Mouse (Mus musculus): ENCODE results near the gene Ppp1r3d.

The Ppp1r3d gene

DNA sequence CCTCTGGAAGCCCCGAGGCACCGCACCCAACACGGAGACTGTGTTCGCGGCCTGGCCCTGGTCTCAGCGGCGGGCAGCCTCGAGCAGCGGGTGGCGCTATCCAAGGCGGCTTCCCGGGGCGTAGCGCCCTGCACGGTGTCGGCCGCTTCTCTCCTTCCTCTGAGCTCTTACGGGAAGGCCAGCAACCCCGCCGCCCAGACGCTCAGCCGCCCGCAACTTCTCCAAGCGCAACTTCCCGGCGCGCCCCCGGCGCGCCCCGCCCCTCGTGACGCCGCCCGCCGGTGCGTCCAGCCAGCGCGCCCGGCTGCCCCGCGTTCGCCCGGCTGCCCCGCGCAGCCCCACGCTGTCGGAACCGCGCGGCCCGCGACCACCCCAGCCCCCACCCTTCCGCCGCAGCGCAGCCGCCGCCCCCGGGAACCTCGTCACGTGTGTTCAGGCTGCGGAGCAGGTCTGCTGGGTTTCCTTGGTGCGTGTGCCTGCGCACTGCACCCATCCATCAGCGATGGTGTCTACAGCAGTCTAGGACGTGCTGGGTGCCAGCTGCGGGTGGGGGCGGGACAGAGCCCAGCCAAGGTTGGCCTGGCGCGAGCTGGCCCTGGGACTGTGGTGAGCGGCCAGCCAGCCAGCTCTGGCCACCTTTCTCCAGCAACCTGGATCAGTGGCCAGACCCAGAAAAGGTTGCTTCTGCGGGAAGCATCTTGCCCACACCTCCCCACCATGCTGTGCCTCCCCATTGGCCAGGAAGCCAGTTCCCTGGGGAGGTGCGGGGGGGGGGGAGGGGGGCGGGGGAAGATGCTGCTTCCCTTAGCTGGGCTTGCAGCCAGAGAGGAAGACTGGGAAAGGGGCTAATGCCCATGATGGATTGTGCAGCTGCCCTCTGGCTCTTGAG is at the start of gene Ppp1r3d, which contains the start of gene Fam217b:
Ppp1r3d (minus strand) TSS at position 212 of the 889 bp plus-strand sequence.
Fam217b (plus strand) TSS at position 264 of the 889 bp plus-strand sequence.
- in situ Hi-C loops (cut with MseI, MboI), result no loop called here

DNA sequence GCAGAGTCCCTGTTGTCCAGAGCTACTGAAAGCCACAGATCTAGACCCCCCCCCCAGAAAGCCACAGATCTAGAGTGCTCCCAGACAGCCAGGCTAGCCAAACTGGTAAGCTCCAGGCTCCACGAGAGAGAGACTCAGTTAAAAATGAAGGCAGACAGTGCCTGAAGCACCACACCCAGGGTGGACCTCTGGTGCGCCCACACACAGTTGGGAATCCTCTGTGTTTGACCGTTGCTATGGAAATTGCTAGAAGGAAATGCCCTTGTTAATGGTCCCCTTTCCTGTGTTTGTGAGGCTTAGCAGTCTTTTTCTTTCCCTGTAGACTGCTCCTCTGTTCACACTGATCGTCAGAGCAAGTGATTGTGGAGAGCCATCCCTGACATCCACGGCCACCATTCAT is 46.1 kb upstream of the Ppp1r3d start:
- in situ Hi-C loops (cut with MseI, MboI), result no loop called here

DNA sequence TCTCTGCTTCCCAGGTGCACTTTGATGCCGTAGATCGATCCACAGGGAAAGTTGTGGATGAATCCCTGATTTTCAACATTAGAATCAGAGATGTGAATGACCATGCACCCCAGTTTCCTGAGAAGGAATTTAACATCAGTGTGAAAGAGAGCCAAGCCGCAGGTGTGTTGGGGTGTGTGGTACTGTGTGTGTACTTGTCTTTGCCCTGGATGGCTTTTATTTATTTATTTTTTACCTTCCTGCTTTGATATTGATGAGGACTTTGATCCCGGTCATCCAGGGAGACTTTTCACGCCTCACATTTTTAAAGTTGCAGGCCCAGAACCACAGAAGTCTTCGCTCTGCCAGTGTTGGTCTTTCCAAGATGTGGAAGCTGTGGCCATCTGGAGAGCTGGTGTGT is 43.1 kb upstream of the Ppp1r3d start:
- in situ Hi-C loops (cut with MseI, MboI), result no loop called here

DNA sequence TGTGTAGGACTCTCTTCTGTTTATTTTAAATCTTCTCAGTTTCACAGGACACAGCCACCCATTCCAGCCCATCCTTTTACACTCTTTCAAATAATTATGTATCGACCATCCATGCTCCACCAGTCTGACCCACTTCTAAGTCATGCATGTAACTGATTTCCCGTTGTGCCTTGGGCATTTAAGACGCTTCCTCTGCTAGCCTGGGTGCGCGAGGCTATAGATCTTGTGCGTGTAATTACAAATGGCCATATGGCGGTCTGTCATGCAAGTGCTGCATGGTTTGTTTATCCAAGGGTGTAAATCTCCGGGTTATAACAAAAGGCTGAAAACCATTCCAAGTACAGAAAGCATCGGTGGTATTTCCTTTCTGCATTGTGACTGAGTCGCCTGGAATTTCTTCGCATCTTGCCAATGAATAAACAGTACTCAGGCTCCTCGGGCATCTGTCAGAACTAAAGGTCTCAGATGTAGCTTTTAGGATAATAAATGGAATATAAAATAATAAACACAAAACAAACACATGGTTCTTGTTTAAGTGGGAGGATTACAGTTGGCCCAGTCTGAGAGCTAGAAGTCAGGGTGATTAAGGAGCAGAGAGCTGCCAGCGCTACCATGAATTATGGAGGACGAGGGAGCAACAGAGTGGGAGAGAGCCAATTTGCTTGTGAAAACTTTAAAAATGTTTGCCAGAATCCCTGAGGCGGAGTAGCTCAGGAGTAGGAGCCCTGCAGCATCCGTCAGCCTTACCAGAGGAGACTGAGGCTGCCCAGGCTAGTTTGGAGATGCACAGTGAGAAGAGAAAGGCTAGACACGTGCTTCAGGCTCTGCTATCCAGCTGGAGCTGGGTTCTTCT is 40.6 kb upstream of the Ppp1r3d start:
- in situ Hi-C loops (cut with MseI, MboI), result no loop called here

DNA sequence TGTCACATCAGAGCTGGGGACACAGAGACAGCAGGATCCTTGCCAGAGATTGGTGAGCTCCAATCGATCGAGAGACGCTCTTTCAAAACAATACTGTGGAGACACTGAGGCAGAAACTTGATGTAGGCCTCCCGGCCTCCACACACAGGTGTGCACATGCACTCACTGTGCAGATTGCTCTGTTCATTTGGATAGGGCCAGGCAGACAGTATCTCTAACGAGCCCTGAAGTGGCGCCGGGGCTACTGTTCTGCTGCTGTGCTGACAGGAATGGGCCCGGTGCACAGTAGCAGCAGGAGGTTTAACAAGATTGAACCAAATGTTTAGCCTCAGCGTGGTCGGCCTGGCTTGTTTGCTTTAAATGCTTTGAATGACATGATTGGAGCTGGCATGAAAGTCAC is 36.7 kb upstream of the Ppp1r3d start:
- in situ Hi-C loops (cut with MseI, MboI), result no loop called here

DNA sequence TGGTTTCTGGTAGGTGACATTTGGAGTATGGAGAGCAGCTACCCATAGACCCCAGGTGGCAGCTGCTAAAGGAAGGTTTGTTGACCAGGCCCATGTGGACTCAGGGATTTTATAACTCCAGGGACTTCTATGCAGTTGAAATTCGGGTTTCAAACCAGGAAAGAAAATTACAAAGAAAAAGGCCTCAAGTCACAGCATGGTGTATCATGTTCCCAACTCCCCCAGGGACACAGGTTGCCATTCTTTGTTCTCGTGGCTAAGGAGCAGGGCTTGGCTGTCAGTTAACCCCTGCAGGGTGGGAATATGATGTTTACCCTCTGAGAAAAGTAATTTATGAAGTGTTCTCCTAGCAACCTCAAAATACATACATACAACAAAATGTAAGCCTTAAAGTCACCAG is 36.0 kb upstream of the Ppp1r3d start:
- in situ Hi-C loops (cut with MseI, MboI), result no loop called here

DNA sequence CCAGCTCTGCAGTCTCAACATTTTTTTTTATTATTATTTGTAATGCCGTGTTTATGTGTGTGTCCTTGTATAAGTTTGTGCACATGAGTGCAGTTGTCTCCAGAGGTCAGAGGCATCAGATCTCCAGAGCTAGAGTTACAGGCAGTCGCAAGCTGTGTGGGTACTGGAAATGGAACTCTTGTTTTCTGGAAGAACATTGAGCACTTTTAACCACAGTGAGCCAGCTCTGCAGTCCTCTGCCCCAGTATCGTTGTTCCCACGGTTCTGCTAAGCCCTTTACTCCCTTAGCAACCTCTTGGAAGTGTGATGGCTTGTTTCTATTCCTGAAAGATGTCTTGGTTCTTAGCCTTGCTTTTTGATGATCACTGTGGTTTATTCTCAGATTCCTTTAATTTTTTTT is 35.1 kb upstream of the Ppp1r3d start:
- in situ Hi-C loops (cut with MseI, MboI), result no loop called here

DNA sequence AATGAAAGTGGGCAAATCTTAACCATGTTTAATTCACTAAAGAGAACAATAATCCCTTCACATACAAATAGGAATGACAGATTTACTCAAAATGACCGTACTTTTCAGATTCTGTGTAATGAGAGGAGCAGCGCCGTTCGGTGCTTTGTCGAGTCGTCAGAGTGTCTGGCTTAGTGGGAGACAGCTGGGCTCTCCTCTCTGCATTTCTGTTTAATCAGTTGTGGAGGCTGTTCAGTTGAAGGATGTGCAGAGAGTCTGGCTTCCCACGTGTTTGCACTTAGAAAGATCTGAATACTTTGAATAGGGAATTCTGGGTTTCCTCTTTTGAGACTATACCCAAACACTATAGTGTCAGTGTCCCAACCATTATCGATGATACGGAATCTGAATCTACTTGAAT is 23.0 kb upstream of the Ppp1r3d start:
- in situ Hi-C loops (cut with MseI, MboI), result no loop called here

DNA sequence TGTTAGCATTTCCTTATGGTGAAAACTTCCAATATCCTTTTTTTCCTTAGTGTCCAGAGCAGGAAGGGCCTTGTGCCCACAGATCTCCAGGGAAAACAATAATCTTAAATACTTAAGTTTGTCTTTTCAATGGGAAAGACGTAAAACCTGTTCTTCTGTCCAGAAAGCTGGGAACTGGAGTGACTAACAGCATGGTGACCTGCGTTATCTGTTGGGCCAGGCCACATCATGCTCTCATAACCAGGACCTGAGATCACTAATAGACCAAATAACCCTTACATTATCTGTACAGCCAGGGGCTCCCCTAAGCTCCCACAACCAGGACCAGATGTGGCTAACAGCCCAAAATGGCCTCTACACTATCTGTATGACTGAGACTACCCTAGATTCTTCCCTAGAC is 19.6 kb upstream of the Ppp1r3d start:
- in situ Hi-C loops (cut with MseI, MboI), result no loop called here

DNA sequence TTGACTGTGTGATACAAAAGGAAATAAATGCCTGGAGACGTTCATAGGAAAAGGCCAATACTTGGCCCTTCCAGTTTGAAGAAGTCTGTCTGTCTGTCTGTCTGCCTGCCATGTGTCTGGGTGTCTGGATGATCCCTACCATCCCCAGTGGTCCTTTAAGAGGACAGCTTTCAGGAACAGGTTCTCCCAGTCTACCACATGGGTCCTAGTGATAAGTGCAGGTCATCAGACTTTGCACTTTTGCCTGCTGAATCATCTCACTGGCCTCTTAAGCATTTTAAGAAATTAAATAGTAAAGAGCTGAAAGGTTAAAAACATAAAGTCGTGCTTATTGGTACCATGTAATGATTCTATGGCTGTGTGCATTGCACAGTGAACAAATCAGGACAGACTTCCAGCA is 19.2 kb upstream of the Ppp1r3d start:
- in situ Hi-C loops (cut with MseI, MboI), result no loop called here

DNA sequence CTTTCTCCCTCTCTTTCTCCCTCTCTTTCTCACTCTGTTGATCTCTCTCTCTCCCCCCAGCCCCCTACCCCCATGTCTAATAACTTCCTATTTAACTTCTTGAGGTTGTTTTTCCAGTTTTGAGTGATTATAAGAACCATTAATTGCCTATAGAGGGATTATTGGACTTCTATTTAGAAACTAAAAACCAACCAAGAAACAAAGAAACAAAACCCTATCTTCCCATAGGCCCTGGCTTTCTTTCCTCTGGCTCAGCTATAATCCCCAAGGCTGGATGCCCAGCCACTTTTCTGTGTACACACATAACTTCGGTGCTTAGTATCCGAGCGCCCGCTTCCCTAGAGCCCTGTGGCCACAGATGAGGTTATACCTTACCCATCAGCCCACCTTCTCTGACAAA is 16.0 kb upstream of the Ppp1r3d start, which contains the start of gene Cdh26:
Cdh26 (plus strand) TSS at position 301 of the 400 bp plus-strand sequence.
- in situ Hi-C loops (cut with MseI, MboI), result no loop called here

DNA sequence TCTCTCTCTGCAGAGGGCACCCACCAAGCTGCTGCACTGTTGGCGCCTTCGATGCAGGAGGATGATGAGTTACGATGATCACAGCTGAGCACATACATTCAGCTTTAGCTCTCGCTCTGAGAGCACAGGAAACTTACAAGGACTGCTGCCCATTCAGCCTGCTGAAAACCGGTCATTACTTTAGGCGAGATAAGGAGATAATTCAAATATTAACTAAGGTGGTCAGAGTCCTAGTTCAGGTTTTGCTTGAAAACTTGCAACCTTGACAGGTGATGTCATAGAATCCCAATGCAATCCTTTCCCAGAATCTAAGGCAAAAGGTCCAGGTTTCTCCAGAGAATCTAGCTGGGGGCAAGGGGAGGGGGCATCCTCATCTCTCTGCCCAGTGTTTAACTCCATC is 15.2 kb upstream of the Ppp1r3d start:
- in situ Hi-C loops (cut with MseI, MboI), result no loop called here

DNA sequence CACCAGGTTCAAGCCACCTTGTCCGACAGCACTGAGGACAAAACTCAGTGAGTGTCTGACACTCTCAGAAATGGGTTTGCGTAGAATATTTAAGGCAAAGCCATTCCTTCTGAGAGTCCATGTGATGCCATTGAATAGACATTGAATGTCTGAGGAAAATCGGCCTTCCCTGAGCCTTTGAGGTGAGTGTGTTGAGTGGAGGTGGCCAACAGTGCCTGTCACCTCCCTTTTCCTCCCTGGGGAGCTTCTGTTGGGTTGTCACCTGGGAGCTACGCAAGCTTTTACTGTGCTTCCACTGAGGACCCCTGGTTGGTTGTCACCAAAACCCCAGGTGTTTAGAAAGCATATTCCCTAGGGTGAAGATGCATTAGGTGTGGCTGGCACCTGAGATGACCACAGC is 14.4 kb upstream of the Ppp1r3d start:
- in situ Hi-C loops (cut with MseI, MboI), result no loop called here

DNA sequence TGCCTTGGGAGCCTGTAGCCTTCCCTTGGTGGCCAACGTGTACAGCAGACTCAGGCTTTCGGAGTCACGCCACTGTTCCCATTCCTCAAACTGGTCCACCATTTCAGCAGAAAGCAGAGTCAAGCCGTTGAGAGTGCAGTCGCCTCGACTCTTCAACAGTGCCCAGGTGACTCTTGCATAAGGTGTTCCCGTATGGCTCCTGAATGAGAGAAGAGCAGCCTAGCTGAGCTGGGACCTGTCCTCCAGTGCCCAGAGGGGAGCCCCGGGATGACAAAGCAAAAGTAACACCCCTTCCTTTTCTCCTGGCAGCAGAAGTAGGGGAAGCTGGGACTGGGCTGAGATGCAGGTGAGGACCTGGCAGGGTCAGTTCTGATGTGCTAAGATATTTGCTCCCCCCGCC is 13.9 kb upstream of the Ppp1r3d start:
- in situ Hi-C loops (cut with MseI, MboI), result no loop called here

DNA sequence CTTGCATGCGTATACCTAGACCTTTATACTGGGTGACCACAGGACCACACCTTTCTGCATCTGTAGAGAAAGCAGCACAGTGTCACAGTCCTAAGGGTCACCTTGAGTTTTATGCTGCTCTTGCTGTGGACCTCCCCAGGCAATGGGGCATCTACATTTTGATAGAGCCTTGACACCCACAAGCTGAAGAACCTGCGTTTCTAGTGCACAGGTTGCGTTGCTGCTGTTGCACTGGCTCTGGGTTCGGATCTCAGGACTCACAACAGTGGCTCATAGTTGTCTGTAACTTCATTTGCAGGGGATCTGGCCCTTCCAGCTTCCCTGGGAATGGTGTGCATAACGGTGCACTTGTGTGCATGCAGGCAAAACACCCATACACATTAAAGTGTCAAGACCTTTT is 12.9 kb upstream of the Ppp1r3d start:
- in situ Hi-C loops (cut with MseI, MboI), result no loop called here

DNA sequence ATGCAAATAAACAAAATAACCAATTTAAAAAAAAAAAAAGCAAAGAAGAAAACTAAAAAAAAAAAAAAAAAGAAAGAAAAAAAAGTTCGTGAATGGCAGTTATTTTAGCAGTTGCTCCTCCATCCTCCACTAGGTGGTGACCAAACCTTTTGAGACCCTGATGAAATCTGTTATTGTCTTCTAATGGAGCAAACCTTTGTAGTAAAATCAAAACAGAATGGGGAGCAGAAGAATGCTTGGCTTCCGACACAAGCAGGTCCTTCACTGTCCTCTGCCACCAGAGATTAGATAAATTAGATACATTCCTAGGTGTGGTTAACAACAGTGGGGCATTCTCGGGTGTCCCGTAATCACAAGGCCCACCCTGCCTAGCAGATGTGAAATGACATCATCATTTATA is 12.0 kb upstream of the Ppp1r3d start:
- in situ Hi-C loops (cut with MseI, MboI), result no loop called here

DNA sequence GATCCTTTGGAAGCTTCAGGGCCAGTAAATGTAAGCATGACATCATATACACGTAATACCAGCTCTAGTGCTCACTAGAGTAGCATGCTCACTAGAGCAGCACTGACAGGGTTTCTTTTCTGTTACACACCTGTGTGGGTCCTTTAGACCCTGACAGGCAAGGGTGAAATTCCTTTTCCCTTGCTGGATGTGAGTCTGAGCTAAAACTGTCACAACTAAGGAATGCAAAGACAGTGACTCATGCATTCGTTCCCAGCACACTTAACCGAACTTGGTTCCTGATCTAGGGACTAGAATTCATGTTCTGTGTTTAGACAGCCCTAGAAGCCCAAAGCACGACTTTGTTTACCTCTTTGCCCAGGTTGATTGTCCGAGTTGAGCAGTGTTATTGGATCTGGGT is 9.0 kb upstream of the Ppp1r3d start:
- in situ Hi-C loops (cut with MseI, MboI), result no loop called here

DNA sequence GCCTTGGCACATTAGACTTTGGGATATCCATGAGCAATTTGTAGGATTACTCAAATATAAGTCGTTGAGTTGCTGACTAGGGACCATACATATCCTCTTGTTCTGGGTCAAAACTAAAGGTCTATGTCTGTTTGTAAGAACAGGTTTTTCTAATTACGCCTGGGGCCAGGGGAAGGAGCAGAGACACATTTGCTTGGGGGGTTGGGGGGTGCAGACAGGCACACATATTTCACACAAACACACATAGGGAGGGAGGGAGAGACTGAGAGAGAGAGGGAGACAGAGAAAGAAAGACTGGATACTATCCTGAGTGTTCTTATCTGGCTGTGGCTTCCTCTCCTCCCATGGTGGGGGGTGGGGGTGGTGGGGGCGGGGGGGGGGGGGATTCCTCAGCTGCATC is 7.9 kb upstream of the Ppp1r3d start:
- in situ Hi-C loops (cut with MseI, MboI), result no loop called here

DNA sequence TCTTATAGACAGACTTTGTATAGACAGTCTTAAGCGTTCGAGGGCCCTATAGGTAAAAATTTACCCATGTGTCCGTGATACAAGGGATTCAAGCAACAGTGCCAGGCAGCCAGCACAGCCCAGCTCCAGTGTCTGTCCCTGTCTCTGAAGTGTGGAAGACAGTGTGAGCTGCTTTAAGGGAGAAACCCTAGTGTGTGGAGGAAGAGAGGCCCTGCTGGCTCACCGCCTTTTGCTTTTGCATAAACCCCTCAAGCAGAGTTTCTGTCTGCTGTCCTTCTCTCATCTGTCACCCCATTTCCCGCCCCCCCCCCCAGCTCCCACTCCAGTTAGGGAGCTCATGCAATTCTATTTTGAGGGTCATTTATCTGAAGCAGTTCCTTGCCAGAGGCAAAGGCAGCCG is 7.3 kb upstream of the Ppp1r3d start:
- in situ Hi-C loops (cut with MseI, MboI), result no loop called here

DNA sequence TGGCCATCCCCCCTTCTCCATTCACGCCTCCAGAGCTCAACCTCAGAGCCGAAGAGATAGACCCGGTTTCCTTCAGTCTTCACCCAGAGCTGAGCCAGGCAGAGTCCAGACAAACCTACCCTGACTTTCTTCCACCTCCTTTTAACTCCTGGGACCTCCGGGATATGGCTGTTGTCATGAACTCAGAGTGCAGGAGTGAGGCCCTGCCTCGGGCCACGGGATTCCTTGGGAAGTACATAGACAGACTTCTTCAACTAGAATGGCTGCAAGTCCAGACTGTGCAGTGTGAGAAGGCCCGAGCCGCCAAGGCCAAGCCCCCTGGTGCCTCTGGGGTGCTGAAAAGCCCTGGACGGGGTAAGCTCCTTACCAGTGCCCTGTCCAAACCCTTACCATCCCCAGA is 6.3 kb upstream of the Ppp1r3d start:
- in situ Hi-C loops (cut with MseI, MboI), result no loop called here

DNA sequence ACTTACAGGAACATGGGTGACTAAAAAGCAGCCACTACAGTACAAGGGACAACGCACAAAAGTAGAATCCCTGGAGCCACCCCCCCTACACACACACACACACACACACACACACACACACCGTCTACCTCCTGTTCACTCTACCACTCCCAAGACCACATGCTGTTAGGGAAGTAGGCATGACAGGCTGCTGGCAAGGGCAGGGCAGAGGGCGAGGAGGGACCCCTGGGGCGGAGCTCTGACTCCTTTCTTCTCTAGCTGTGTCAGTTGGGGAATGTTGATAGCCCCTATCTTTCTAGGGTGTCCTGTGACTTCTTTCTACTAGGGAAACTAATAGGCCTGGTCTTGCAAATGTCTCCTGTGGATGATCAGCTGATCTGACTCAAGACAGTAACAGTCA is 2.7 kb upstream of the Ppp1r3d start:
- in situ Hi-C loops (cut with MseI, MboI), result no loop called here

DNA sequence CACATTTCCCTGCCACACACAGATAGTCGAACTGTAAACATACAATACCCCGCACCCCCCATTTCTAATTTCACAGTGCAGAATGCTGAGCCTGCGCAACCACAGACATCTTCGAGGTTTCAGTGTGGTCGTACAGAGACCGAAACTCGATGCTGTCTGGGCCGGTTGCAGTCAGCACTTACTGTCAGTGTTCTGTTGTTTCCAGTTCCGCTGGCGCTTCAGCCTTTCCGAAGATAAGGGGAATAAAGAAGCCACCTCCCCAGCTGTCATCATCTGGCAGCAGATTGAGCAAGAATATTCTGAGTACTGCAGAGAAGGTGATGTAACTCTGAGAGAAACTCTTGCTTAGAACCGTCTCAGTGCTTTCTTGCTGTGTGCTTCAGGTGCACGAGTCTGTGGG is 2.2 kb upstream of the Ppp1r3d start:
- in situ Hi-C loops (cut with MseI, MboI), result no loop called here

DNA sequence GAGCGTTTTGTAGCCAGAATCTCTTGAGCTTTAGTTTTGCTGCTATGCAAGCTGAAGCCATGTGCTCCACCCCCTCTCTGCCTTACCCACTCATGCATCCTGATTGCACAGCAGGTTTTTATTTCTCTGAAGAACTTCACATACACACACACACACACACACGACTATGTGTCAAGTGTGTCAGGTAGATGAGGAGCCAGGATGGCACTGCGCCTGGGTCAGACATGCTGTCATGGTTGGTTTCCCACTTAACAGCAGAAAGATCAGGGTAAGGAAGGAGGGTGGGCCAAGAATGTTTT is 827 bp upstream of the Ppp1r3d start:
- in situ Hi-C loops (cut with MseI, MboI), result no loop called here

All from mouse trophoblast stem cell (cell line).